Mouse (Mus musculus) spleen, adult 2 months (tissue): ENCODE data around the gene Vps35l.

Experiments
- CTCF ChIP-seq: fragments of 200-500 bp; IDR thresholded peaks from 2 replicates; pipeline ENCODE4 v1.5.1; 2011; ENCODE audit warnings: mild to moderate bottlenecking, inconsistent platforms; ENCODE audit not compliant: insufficient read depth, insufficient read length, insufficient replicate concordance; ENCODE audit errors: extremely low read depth
- POLR2A ChIP-seq: fragments of 200-500 bp; IDR thresholded peaks from 2 replicates; pipeline ENCODE4 v1.6.1; 2011; ENCODE audit warnings: low read depth, low read length, inconsistent platforms

- TF ChIP-seq CTCF, result no peak
- no peak for TF ChIP-seq POLR2A
These were observed 9.7 kb downstream of the Vps35l start for GRCm38 (mm10) chr7:118749706-118750105.
